Mouse (Mus musculus): Measurements from ENCODE around the gene Cfc1. TPM values are rescaled to one million over a fixed set of nuclear protein-coding genes. Genes with fewer than 3 reads are reported as not detected.

Cfc1 gene
- total RNA-seq, 2 experiments from 2014 or later = not detected

GRCm38 (mm10) chr1:34536767-34537485, 1.5 kb downstream of the Cfc1 start:
- no peak for DNase-seq (ENCODE audit: low spot score in 2 of 2)
- intact Hi-C loops (cut with DNase I) = no loop called here

- intact Hi-C loops (cut with DNase I) = no loop called here
- no peak for DNase-seq (ENCODE audit: low spot score in 2 of 2)
Measured at GRCm38 (mm10) chr1:34547074-34547473, 11.6 kb downstream of the Cfc1 start.

- no peak for DNase-seq (ENCODE audit: low spot score in 2 of 2)
- intact Hi-C loops (cut with DNase I) = loop anchor here (5.0 kb wide), 1 partner anchor 51 kb away; no protein-coding TSS in a partner anchor
Measured at GRCm38 (mm10) chr1:34553690-34554089, 18.2 kb downstream of the Cfc1 start.

- no peak for DNase-seq (ENCODE audit: low spot score in 2 of 2)
- intact Hi-C loops (cut with DNase I) = loop anchor here (5.0 kb wide), 1 partner anchor 52 kb away; no protein-coding TSS in a partner anchor
Measured at GRCm38 (mm10) chr1:34554275-34554674, 18.8 kb downstream of the Cfc1 start.

GRCm38 (mm10) chr1:34560843-34561242, 25.4 kb downstream of the Cfc1 start, which contains the start of gene Prss40:
Gene Prss40, minus strand, starts transcription at chr1:34560943.
- intact Hi-C loops (cut with DNase I) = no loop called here
- no peak for DNase-seq (ENCODE audit: low spot score in 2 of 2)

GRCm38 (mm10) chr1:34564383-34565045, 29.1 kb downstream of the Cfc1 start:
- intact Hi-C loops (cut with DNase I) = no loop called here
- DNase-seq (ENCODE audit: low spot score in 2 of 2) = no peak

- no peak for DNase-seq (ENCODE audit: low spot score in 2 of 2)
- intact Hi-C loops (cut with DNase I) = no loop called here
Measured at GRCm38 (mm10) chr1:34568120-34568519, 32.7 kb downstream of the Cfc1 start.

- no peak for DNase-seq (ENCODE audit: low spot score in 2 of 2)
- intact Hi-C loops (cut with DNase I) = no loop called here
Measured at GRCm38 (mm10) chr1:34569876-34570275, 34.4 kb downstream of the Cfc1 start.

GRCm38 (mm10) chr1:34571431-34571830, 36.0 kb downstream of the Cfc1 start:
- peak; percentile 38 to 84 for DNase-seq (ENCODE audit: low spot score in 2 of 2)
- intact Hi-C loops (cut with DNase I) = no loop called here

GRCm38 (mm10) chr1:34573221-34573620, 37.8 kb downstream of the Cfc1 start:
- intact Hi-C loops (cut with DNase I) = no loop called here
- DNase-seq (ENCODE audit: low spot score in 2 of 2) = no peak

- DNase-seq (ENCODE audit: low spot score in 2 of 2) = peak; percentile 81 to 83
- intact Hi-C loops (cut with DNase I) = no loop called here
Measured at GRCm38 (mm10) chr1:34578851-34579781, 43.7 kb downstream of the Cfc1 start, which contains the start of gene Amer3. Gene Amer3, plus strand, starts transcription at chr1:34579657.

- peak; percentile 26 to 53 for DNase-seq (ENCODE audit: low spot score in 2 of 2)
- intact Hi-C loops (cut with DNase I) = no loop called here
Measured at GRCm38 (mm10) chr1:34579782-34580356, 44.4 kb downstream of the Cfc1 start.

- intact Hi-C loops (cut with DNase I) = no loop called here
- no peak for DNase-seq (ENCODE audit: low spot score in 2 of 2)
Measured at GRCm38 (mm10) chr1:34582218-34582617, 46.8 kb downstream of the Cfc1 start.

GRCm38 (mm10) chr1:34583821-34584263, 48.4 kb downstream of the Cfc1 start:
- DNase-seq (ENCODE audit: low spot score in 2 of 2) = peak; percentile 65 to 87
- intact Hi-C loops (cut with DNase I) = no loop called here

- intact Hi-C loops (cut with DNase I) = no loop called here
- no peak for DNase-seq (ENCODE audit: low spot score in 2 of 2)
Measured at GRCm38 (mm10) chr1:34584736-34585135, 49.3 kb downstream of the Cfc1 start.

- intact Hi-C loops (cut with DNase I) = no loop called here
- DNase-seq (ENCODE audit: low spot score in 2 of 2) = no peak
Measured at GRCm38 (mm10) chr1:34587298-34588096, 52.0 kb downstream of the Cfc1 start.

Measured in left cerebral cortex, postnatal 14 days (tissue).